Mouse (Mus musculus) liver, embryonic 12.5 days (tissue): ENCODE data around the gene Rundc1. TPM values are rescaled to one million over a fixed set of nuclear protein-coding genes. Genes with fewer than 3 reads are reported as not detected.
"Not testable (repeated sequence)": the region's sequence is repeated elsewhere in the genome, so short reads cannot be mapped to it uniquely, and the experiment has no call there.

ENCODE experiments used
- ATAC-seq: fragments of 200-750 bp; cut with Nextera tagmentation; 2 replicates; pipeline ENCODE4 v1.8.0; 2017; ENCODE audit warnings: moderate number of reproducible peaks, mild to moderate bottlenecking, moderate library complexity
- H3K27ac ChIP-seq: fragments of 300-500 bp; sonication (generic); 2 replicates; pipeline ENCODE4 v1.5.1; 2016; ENCODE audit warnings: mild to moderate bottlenecking
- H3K27me3 ChIP-seq: fragments of 300-500 bp; sonication (generic); replicated peaks from 2 replicates; pipeline ENCODE4 v1.6.1; 2016; ENCODE audit warnings: mild to moderate bottlenecking, moderate library complexity
- H3K36me3 ChIP-seq: fragments of 300-500 bp; sonication (generic); 2 replicates; pipeline ENCODE4 v1.6.1; 2016; ENCODE audit warnings: mild to moderate bottlenecking, moderate library complexity
- H3K4me1 ChIP-seq: fragments of 300-500 bp; sonication (generic); 2 replicates; pipeline ENCODE4 v1.6.1; 2016
- H3K4me2 ChIP-seq: fragments of 300-500 bp; sonication (generic); 2 replicates; pipeline ENCODE4 v1.6.1; 2016; ENCODE audit warnings: mild to moderate bottlenecking, moderate library complexity
- H3K4me3 ChIP-seq: fragments of 300-500 bp; sonication (generic); 2 replicates; pipeline ENCODE4 v1.5.1; 2016; ENCODE audit warnings: mild to moderate bottlenecking, moderate library complexity
- H3K9ac ChIP-seq: fragments of 300-500 bp; sonication (generic); 2 replicates; pipeline ENCODE4 v1.6.1; 2016; ENCODE audit warnings: mild to moderate bottlenecking, moderate library complexity
- H3K9me3 ChIP-seq: fragments of 300-500 bp; sonication (generic); replicated peaks from 2 replicates; pipeline ENCODE4 v1.6.1; 2016; ENCODE audit warnings: mild to moderate bottlenecking, moderate library complexity
- WGBS: fragments of 180-500 bp; shearing (Covaris S2); methylation state at CpG from one replicate; pipeline ENCODE4 v1.1.7; 2016; ENCODE audit not compliant: insufficient replicate concordance; 5-methylcytosine and 5-hydroxymethylcytosine counted together
- polyA plus RNA-seq: library from polyadenylated mRNA; unstranded; fragments of >200 nt; fragmentation: Nextera tagmentation; extraction: Ambion mirVana; gene quantifications from 2 replicates; pipeline ENCODE4 v1.2.1, GENCODE M21; 2016

Gene Rundc1
- polyA plus RNA-seq, 1 experiment from 2014 or later: 9.8 TPM

GRCm38 (mm10) chr11:101460321-101460720 is 35.4 kb downstream of the Rundc1 start:
- Histone ChIP-seq H3K27me3 (peaks cover 17% of the 10 kb centered on the region), H3K9ac (no peak overlapping the region), H3K4me2 (no peak overlapping the region), H3K4me1 (peaks cover 51% of the 10 kb centered on the region), H3K9me3 (no peaks in the 10 kb centered on the region), H3K27ac (no peak overlapping the region), H3K4me3 (no peak overlapping the region), H3K36me3 (peaks cover 62% of the 10 kb centered on the region)
- 84% methylated on average over 15 of the region's 15 CpGs for WGBS
- ATAC-seq: no peak

GRCm38 (mm10) chr11:101462141-101462540 is 37.3 kb downstream of the Rundc1 start:
- Histone ChIP-seq H3K4me1 (peaks cover 69% of the 10 kb centered on the region), H3K27ac (no peak overlapping the region), H3K27me3 (peaks cover 33% of the 10 kb centered on the region), H3K4me2 (no peak overlapping the region), H3K4me3 (no peak overlapping the region), H3K36me3 (peaks cover 51% of the 10 kb centered on the region), H3K9me3 (no peaks in the 10 kb centered on the region), H3K9ac (no peak overlapping the region)
- ATAC-seq: no peak
- 82% methylated on average over 14 of the region's 14 CpGs for WGBS

GRCm38 (mm10) chr11:101462583-101463440 is 37.9 kb downstream of the Rundc1 start:
- Histone ChIP-seq H3K36me3 (peaks cover 45% of the 10 kb centered on the region), H3K9ac (no peak overlapping the region), H3K9me3 (no peaks in the 10 kb centered on the region), H3K27ac (no peak overlapping the region), H3K4me1 (peaks cover 75% of the 10 kb centered on the region), H3K4me2 (peak overlapping the region; percentile 99; the same call in 1 of the 2 replicates), H3K4me3 (no peak overlapping the region), H3K27me3 (peaks cover 39% of the 10 kb centered on the region)
- no peak for ATAC-seq
- WGBS: 28% methylated on average over 13 of the region's 13 CpGs

GRCm38 (mm10) chr11:101464211-101465100 is 39.6 kb downstream of the Rundc1 start, which contains the start of gene Rnd2:
TSS of gene Rnd2 (plus strand) at chr11:101464999.
- Histone ChIP-seq H3K9ac (peak within 1 kb of the TSS; percentile 69), H3K4me1 (peaks cover 81% of the 10 kb centered on the region), H3K36me3 (peaks cover 28% of the 10 kb centered on the region), H3K27ac (peak within 1 kb of the TSS; percentile 63), H3K4me3 (peak within 1 kb of the TSS; percentile 71), H3K9me3 (no peaks in the 10 kb centered on the region), H3K4me2 (peak within 1 kb of the TSS; percentile 99), H3K27me3 (peaks cover 52% of the 10 kb centered on the region)
- ATAC-seq: no peak
- WGBS: 10% methylated on average over 12 of the region's 12 CpGs

GRCm38 (mm10) chr11:101465101-101465868 is 40.4 kb downstream of the Rundc1 start:
- peak overlapping the region; percentile 99 for H3K4me2 ChIP-seq
- peak; percentile 28; the same call in 1 of the 2 replicates for ATAC-seq
- no peaks in the 10 kb centered on the region for H3K9me3 ChIP-seq
- WGBS: under 1% methylated on average over 51 of the region's 51 CpGs
- H3K4me1 ChIP-seq: peaks cover 73% of the 10 kb centered on the region
- H3K36me3 ChIP-seq: peaks cover 20% of the 10 kb centered on the region
- H3K9ac ChIP-seq: peak overlapping the region; percentile 69
- peaks cover 58% of the 10 kb centered on the region for H3K27me3 ChIP-seq
- H3K4me3 ChIP-seq: peak overlapping the region; percentile 71
- H3K27ac ChIP-seq: peak overlapping the region; percentile 63

GRCm38 (mm10) chr11:101465869-101466551 is 41.1 kb downstream of the Rundc1 start, which contains the start of gene Vat1:
TSS of gene Vat1 (minus strand) at chr11:101466230.
- Histone ChIP-seq H3K4me2 (peak within 1 kb of the TSS; percentile 100), H3K27ac (peak within 1 kb of the TSS; percentile 63), H3K9ac (peak within 1 kb of the TSS; percentile 69), H3K36me3 (peaks cover 13% of the 10 kb centered on the region), H3K4me1 (peaks cover 72% of the 10 kb centered on the region), H3K9me3 (no peaks in the 10 kb centered on the region), H3K4me3 (peak within 1 kb of the TSS; percentile 71), H3K27me3 (peaks cover 66% of the 10 kb centered on the region)
- under 1% methylated on average over 59 of the region's 60 CpGs for WGBS
- ATAC-seq: peak; percentile 66

- Histone ChIP-seq H3K27me3 (peaks cover 71% of the 10 kb centered on the region), H3K9ac (0 out of 2 replicates have a peak overlapping the region, but pooled peaks have one; percentile 69), H3K4me3 (peak overlapping the region; percentile 71), H3K4me2 (peak overlapping the region; percentile 99), H3K4me1 (peaks cover 72% of the 10 kb centered on the region)
- not testable (repeated sequence) for H3K27ac ChIP-seq, ATAC-seq, H3K36me3 ChIP-seq, H3K9me3 ChIP-seq
- WGBS: 57% methylated on average over 5 of the region's 5 CpGs
These were observed 41.7 kb downstream of the Rundc1 start for GRCm38 (mm10) chr11:101466552-101466950.

- Histone ChIP-seq H3K9ac (peak overlapping the region; percentile 73), H3K27me3 (peaks cover 81% of the 10 kb centered on the region), H3K4me3 (peak overlapping the region; percentile 74), H3K27ac (no peak overlapping the region), H3K36me3 (no peaks in the 10 kb centered on the region), H3K9me3 (no peaks in the 10 kb centered on the region), H3K4me2 (peak overlapping the region; percentile 100), H3K4me1 (peaks cover 64% of the 10 kb centered on the region)
- WGBS: under 1% methylated on average over 44 of the region's 54 CpGs
- peak; percentile 67 for ATAC-seq
These were observed 42.8 kb downstream of the Rundc1 start for GRCm38 (mm10) chr11:101467477-101468262.

GRCm38 (mm10) chr11:101468263-101468688 is 43.4 kb downstream of the Rundc1 start:
- Histone ChIP-seq H3K4me3 (peak overlapping the region; percentile 74), H3K27me3 (peaks cover 85% of the 10 kb centered on the region), H3K4me1 (peaks cover 58% of the 10 kb centered on the region), H3K4me2 (peak overlapping the region; percentile 100), H3K9me3 (no peaks in the 10 kb centered on the region), H3K36me3 (no peaks in the 10 kb centered on the region), H3K27ac (0 out of 2 replicates have a peak overlapping the region, but pooled peaks have one; percentile 28), H3K9ac (peak overlapping the region; percentile 73)
- ATAC-seq: no peak
- under 1% methylated on average over 28 of the region's 31 CpGs for WGBS

- no peak for ATAC-seq
- peak overlapping the region; percentile 74 for H3K4me3 ChIP-seq
- peak overlapping the region; percentile 100 for H3K4me2 ChIP-seq
- WGBS: 10% methylated on average over 13 of the region's 13 CpGs
- no peaks in the 10 kb centered on the region for H3K36me3 ChIP-seq
- H3K9ac ChIP-seq: peak overlapping the region; percentile 73
- H3K4me1 ChIP-seq: peaks cover 53% of the 10 kb centered on the region
- H3K27me3 ChIP-seq: peaks cover 82% of the 10 kb centered on the region
- H3K27ac ChIP-seq: no peak overlapping the region
- H3K9me3 ChIP-seq: no peaks in the 10 kb centered on the region
These were observed 43.8 kb downstream of the Rundc1 start for GRCm38 (mm10) chr11:101468731-101469130.
